Comparison of ENCODE assay signal across 7 mouse cellular contexts in genomic region chr10:14200310-14200709, GRCm38 (mm10).
DNase-seq lines count a peak whose midpoint lies in the region; ATAC-seq and TF ChIP-seq lines count a peak whose summit lies in the region.

No protein-coding gene starts in this region.

- peak; percentile 71 for ATAC-seq in hindbrain, postnatal 0 days
- peak; percentile 63; the same call in 1 of the 2 replicates for ATAC-seq in midbrain, embryonic 11.5 days (ENCODE audit: low FRiP score)

- peak; percentile 73 for TF ChIP-seq CTCF in hindbrain, postnatal 0 days (IDR thresholded peaks at IDR 0.05; ENCODE audit: low read depth)

- H3K4me1 ChIP-seq in hindbrain, postnatal 0 days (ENCODE audit: insufficient read depth, low read length) = no peaks in the 10 kb centered on the region
- H3K4me1 ChIP-seq in midbrain, embryonic 11.5 days (ENCODE audit: control insufficient read depth, insufficient read depth, low read length) = 0 out of 2 replicates have a peak, but pooled peaks cover 8% of the 10 kb centered on the region

- peak; percentile 45 for DNase-seq in thymus, postnatal 14 days
- DNase-seq in thymus, postnatal 36 days = no peak
- DNase-seq in adrenal gland, adult 8-10 months = peak; percentile 10
- peak; percentile 73 for DNase-seq in embryo, embryonic 11 days
- peak; percentile 76 for DNase-seq in hindbrain, postnatal 0 days (ENCODE audit: low spot score)
- peak; percentile 87 for DNase-seq in midbrain, embryonic 11.5 days (ENCODE audit: low spot score, missing footprints)
- no peak for DNase-seq in left cerebral cortex, postnatal 14 days (ENCODE audit: low spot score in 2 of 2)

- 6% methylated on average over 2 of the region's 2 CpGs for WGBS in hindbrain, postnatal 0 days
- 2% methylated on average over 2 of the region's 2 CpGs for WGBS in midbrain, embryonic 11.5 days

- no peaks in the 10 kb centered on the region for H3K27me3 ChIP-seq in hindbrain, postnatal 0 days (ENCODE audit: insufficient read depth, low read length)
- no peaks in the 10 kb centered on the region for H3K27me3 ChIP-seq in midbrain, embryonic 11.5 days (ENCODE audit: control insufficient read depth, insufficient read depth, low read length)

- intact Hi-C loops in left cerebral cortex, postnatal 14 days (cut with DNase I) = loop anchor here (10.0 kb wide), 1 partner anchor 636 kb away; no protein-coding TSS in a partner anchor

- no peak overlapping the region for H3K4me3 ChIP-seq in hindbrain, postnatal 0 days (ENCODE audit: low read length)
- no peak overlapping the region for H3K4me3 ChIP-seq in midbrain, embryonic 11.5 days (ENCODE audit: low read depth, low read length)

- H3K9me3 ChIP-seq in hindbrain, postnatal 0 days (ENCODE audit: low read length) = no peaks in the 10 kb centered on the region
- H3K9me3 ChIP-seq in midbrain, embryonic 11.5 days (ENCODE audit: control insufficient read depth, low read length) = no peaks in the 10 kb centered on the region

- H3K9ac ChIP-seq in hindbrain, postnatal 0 days (replicated peaks; ENCODE audit: low read length) = no peak overlapping the region
- H3K9ac ChIP-seq in midbrain, embryonic 11.5 days (ENCODE audit: low read length) = no peak overlapping the region

- H3K36me3 ChIP-seq in hindbrain, postnatal 0 days (ENCODE audit: insufficient read depth, low read length) = no peaks in the 10 kb centered on the region
- H3K36me3 ChIP-seq in midbrain, embryonic 11.5 days (ENCODE audit: control insufficient read depth, insufficient read depth, low read length) = no peaks in the 10 kb centered on the region

- no peak overlapping the region for H3K4me2 ChIP-seq in hindbrain, postnatal 0 days (ENCODE audit: low read depth, low read length)
- no peak overlapping the region for H3K4me2 ChIP-seq in midbrain, embryonic 11.5 days

- no peak overlapping the region for H3K27ac ChIP-seq in hindbrain, postnatal 0 days
- H3K27ac ChIP-seq in midbrain, embryonic 11.5 days (ENCODE audit: low read depth, low read length) = no peak overlapping the region

Comparison
In these comparisons a context has a peak if more than half of its experiments do, and no peak if none do; other contexts are left out.
1. DNase-seq: peak in thymus, postnatal 14 days (single experiment), adrenal gland, adult 8-10 months (single experiment), embryo, embryonic 11 days (single experiment), hindbrain, postnatal 0 days (single experiment) and midbrain, embryonic 11.5 days (single experiment); none in thymus, postnatal 36 days (0 of 2) and left cerebral cortex, postnatal 14 days (0 of 2).